ENCODE assay signal across 17 mouse cellular contexts in genomic region chr9:77586806-77587591, GRCm38 (mm10). TPM values are rescaled to one million over a fixed set of nuclear protein-coding genes. Genes with fewer than 3 reads are reported as not detected.
DNase-seq lines count a peak whose midpoint lies in the region; ATAC-seq lines count a peak whose summit lies in the region.
"Had no signal": no experiment of that assay in that cellular context is flagged by ENCODE, and none has a peak within 500 bp of the region (broad histone marks: within the 10 kb centered on the region; RNA-seq: fewer than 3 reads in every experiment).

No protein-coding gene starts in this region.

- H3K36me3 ChIP-seq in heart, embryonic 10.5 days, result no peaks in the 10 kb centered on the region
- H3K36me3 ChIP-seq in liver, embryonic 12.5 days, result no peaks in the 10 kb centered on the region
- H3K36me3 ChIP-seq: G1E; liver, embryonic 13.5 days; midbrain, embryonic 12.5 days; neural tube, embryonic 12.5 days had no signal

- peak; percentile 70 for DNase-seq in heart, adult 11 months
- no peak for DNase-seq in heart, embryonic 10.5 days (ENCODE audit: low spot score)
- peak; percentile 36 for DNase-seq in CD4-positive helper T cell, adult 2 months (ENCODE audit: low read depth, low spot score)
- DNase-seq in fat pad, adult 2 months (ENCODE audit: extremely low read depth, low read depth, low spot score), result peak; percentile 52
- DNase-seq in heart, postnatal 10 days, result no peak
- DNase-seq in lung, adult 18-20 months, result no peak
- DNase-seq: adrenal gland, postnatal 36 days; cerebellum, adult 11 months; heart, adult 18-20 months; liver, embryonic 13.5 days had no signal

- intact Hi-C loops in heart, postnatal 10 days (cut with DNase I), result no loop called here

- no peaks in the 10 kb centered on the region for H3K4me1 ChIP-seq in heart, embryonic 10.5 days
- H3K4me1 ChIP-seq in liver, embryonic 12.5 days, result no peaks in the 10 kb centered on the region
- H3K4me1 ChIP-seq: liver, embryonic 13.5 days; neural tube, embryonic 12.5 days had no signal

- no peaks in the 10 kb centered on the region for H3K9me3 ChIP-seq in heart, embryonic 10.5 days
- no peaks in the 10 kb centered on the region for H3K9me3 ChIP-seq in liver, embryonic 12.5 days (replicated peaks)
- H3K9me3 ChIP-seq: G1E; liver, embryonic 13.5 days; midbrain, embryonic 12.5 days; neural tube, embryonic 12.5 days had no signal

- no peak overlapping the region for H3K4me2 ChIP-seq in liver, embryonic 12.5 days
- H3K4me2 ChIP-seq: liver, embryonic 13.5 days; midbrain, embryonic 12.5 days; neural tube, embryonic 12.5 days had no signal

- no peak overlapping the region for H3K4me3 ChIP-seq in heart, embryonic 10.5 days
- H3K4me3 ChIP-seq in liver, embryonic 12.5 days, result no peak overlapping the region
- H3K4me3 ChIP-seq: layer of hippocampus, adult 2 months; liver, embryonic 13.5 days; midbrain, embryonic 12.5 days; neural tube, embryonic 12.5 days had no signal

- 61% methylated on average over 6 of the region's 6 CpGs for WGBS in heart, embryonic 10.5 days
- WGBS in liver, embryonic 12.5 days (ENCODE audit: insufficient replicate concordance), result 58% methylated on average over 6 of the region's 6 CpGs

- peak; percentile 41 for ATAC-seq in inflammation-experienced regulatory T-cells, adult 6 months
- no peak for ATAC-seq in liver, embryonic 12.5 days
- ATAC-seq: hindbrain, embryonic 16.5 days had no signal

- no peak overlapping the region for H3K27ac ChIP-seq in heart, embryonic 10.5 days
- H3K27ac ChIP-seq in liver, embryonic 12.5 days, result no peak overlapping the region
- H3K27ac ChIP-seq: layer of hippocampus, adult 2 months; liver, embryonic 13.5 days; midbrain, embryonic 12.5 days; neural tube, embryonic 12.5 days had no signal

- H3K9ac ChIP-seq in liver, embryonic 12.5 days, result no peak overlapping the region
- H3K9ac ChIP-seq: liver, embryonic 13.5 days; midbrain, embryonic 12.5 days; neural tube, embryonic 12.5 days had no signal

- no peaks in the 10 kb centered on the region for H3K27me3 ChIP-seq in heart, embryonic 10.5 days (ENCODE audit: insufficient read depth, poor library complexity, severe bottlenecking)
- no peaks in the 10 kb centered on the region for H3K27me3 ChIP-seq in liver, embryonic 12.5 days (replicated peaks)
- H3K27me3 ChIP-seq: liver, embryonic 13.5 days; midbrain, embryonic 12.5 days; neural tube, embryonic 12.5 days had no signal

RNA-seq across cellular contexts. Expression of gene Lrrc1, which starts 42.3 kb away (rescaled TPM):
- polyA plus RNA-seq in heart, embryonic 10.5 days (2016; fragmentation: Nextera tagmentation; extraction: Ambion mirVana), result 11.6 and 13.5 TPM in 2 replicates
- 1 to 10 TPM; 2.3 to 4.3 (median 2.4) TPM for polyA plus RNA-seq in inflammation-experienced regulatory T-cells, adult 6 months (2017; shearing (Covaris generic))
- polyA plus RNA-seq in liver, embryonic 12.5 days (2016; fragmentation: Nextera tagmentation; extraction: Ambion mirVana), result 4.0 and 4.4 TPM in 2 replicates
- 10 to 100 TPM; 26.2 to 32.5 TPM for total RNA-seq in heart, postnatal 10 days (2021)
- polyA plus RNA-seq: G1E had no signal

RNA-seq across cellular contexts. Expression of gene Klhl31, which starts 49.3 kb away (rescaled TPM):
- polyA plus RNA-seq in heart, embryonic 10.5 days (2016; fragmentation: Nextera tagmentation; extraction: Ambion mirVana), result 35.8 and 68.3 TPM in 2 replicates
- under 1 TPM in 1 of 3 experiments, not detected in 2; 0.16 TPM for polyA plus RNA-seq in inflammation-experienced regulatory T-cells, adult 6 months (2017; shearing (Covaris generic))
- polyA plus RNA-seq in liver, embryonic 12.5 days (2016; fragmentation: Nextera tagmentation; extraction: Ambion mirVana), result 0.08 and 0.29 TPM in 2 replicates
- 100 to 1,000 TPM; 115 to 125 TPM for total RNA-seq in heart, postnatal 10 days (2021)
- total RNA-seq: adrenal gland, postnatal 36 days had no signal
- polyA plus RNA-seq: G1E had no signal

Comparison
In these comparisons a context has a peak if more than half of its experiments do, and no peak if none do; other contexts are left out.
1. DNase-seq: peak in heart, adult 11 months (single experiment), CD4-positive helper T cell, adult 2 months (single experiment) and fat pad, adult 2 months (single experiment); none in heart, embryonic 10.5 days (single experiment), heart, postnatal 10 days (0 of 2) and lung, adult 18-20 months (0 of 2).
2. RNA of gene Klhl31, which starts 49.3 kb away (polyA plus RNA-seq): 35.8 to 68.3 TPM in heart, embryonic 10.5 days; 0.08 to 0.29 TPM in liver, embryonic 12.5 days and 0.16 TPM in inflammation-experienced regulatory T-cells, adult 6 months; every median in the first group is over 10 times any median in the second.